Mouse (Mus musculus) kidney, postnatal 0 days (tissue): Measurements from ENCODE around the gene Gm12185. TPM values are rescaled to one million over a fixed set of nuclear protein-coding genes. Genes with fewer than 3 reads are reported as not detected.
"Not testable (repeated sequence)": the region's sequence is repeated elsewhere in the genome, so short reads cannot be mapped to it uniquely, and the experiment has no call there.

Source experiments
- ATAC-seq: fragments of 200-750 bp; cut with Nextera tagmentation; replicated peaks from 2 replicates; pipeline ENCODE4 v1.8.0; 2017; ENCODE audit warnings: low read depth, moderate number of reproducible peaks, moderate TSS enrichment, moderate library complexity; ENCODE audit not compliant: low FRiP score
- DNase-seq: peaks from one replicate; pipeline ENCODE4 v3.0.0-alpha.2; 2016; ENCODE audit warnings: low spot score
- H3K27ac ChIP-seq: fragments of 300-500 bp; sonication (generic); 2 replicates; pipeline ENCODE4 v1.5.1; 2014; ENCODE audit warnings: mild to moderate bottlenecking
- H3K27me3 ChIP-seq: fragments of 300-500 bp; sonication (generic); 2 replicates; pipeline ENCODE4 v1.6.1; 2014; ENCODE audit warnings: low read length, mixed read lengths; ENCODE audit not compliant: insufficient read depth
- H3K36me3 ChIP-seq: fragments of 300-500 bp; sonication (generic); 2 replicates; pipeline ENCODE4 v1.6.1; 2014; ENCODE audit warnings: low read length, mixed read lengths; ENCODE audit not compliant: insufficient read depth
- H3K4me1 ChIP-seq: fragments of 300-500 bp; sonication (generic); replicated peaks from 2 replicates; pipeline ENCODE4 v1.6.1; 2014; ENCODE audit warnings: antibody characterized with exemption, low read length, mixed read lengths; ENCODE audit not compliant: insufficient read depth
- H3K4me2 ChIP-seq: fragments of 300-500 bp; sonication (generic); 2 replicates; pipeline ENCODE4 v1.6.1; 2014; ENCODE audit warnings: mild to moderate bottlenecking, low read length, moderate library complexity, mixed read lengths
- H3K4me3 ChIP-seq: fragments of 300-500 bp; sonication (generic); replicated peaks from 2 replicates; pipeline ENCODE4 v1.5.1; 2014; ENCODE audit warnings: low read depth, low read length
- H3K9ac ChIP-seq: fragments of 300-500 bp; sonication (generic); 2 replicates; pipeline ENCODE4 v1.6.1; 2014; ENCODE audit warnings: low read depth, low read length
- H3K9me3 ChIP-seq: fragments of 300-500 bp; sonication (generic); replicated peaks from 2 replicates; pipeline ENCODE4 v1.6.1; 2016; ENCODE audit warnings: low read length, inconsistent platforms, mixed read lengths
- CTCF ChIP-seq: IDR thresholded peaks from 2 replicates; pipeline ENCODE4 v1.5.1; 2016; ENCODE audit warnings: antibody characterized with exemption, low read depth, mild to moderate bottlenecking, moderate library complexity
- WGBS: fragments of 180-500 bp; shearing (Covaris S2); extraction: QIAGEN DNeasy Blood & Tissue Kit; methylation state at CpG from one replicate; pipeline ENCODE4 v1.1.7; 2014; 5-methylcytosine and 5-hydroxymethylcytosine counted together
- polyA plus RNA-seq: library from polyadenylated mRNA; unstranded; fragments of >200 nt; fragmentation: Nextera tagmentation; extraction: Ambion mirVana; gene quantifications from 2 replicates; pipeline ENCODE4 v1.2.1, GENCODE M21; 2015

Gm12185 gene
- polyA plus RNA-seq, 1 experiment from 2014 or later: not detected

DNA sequence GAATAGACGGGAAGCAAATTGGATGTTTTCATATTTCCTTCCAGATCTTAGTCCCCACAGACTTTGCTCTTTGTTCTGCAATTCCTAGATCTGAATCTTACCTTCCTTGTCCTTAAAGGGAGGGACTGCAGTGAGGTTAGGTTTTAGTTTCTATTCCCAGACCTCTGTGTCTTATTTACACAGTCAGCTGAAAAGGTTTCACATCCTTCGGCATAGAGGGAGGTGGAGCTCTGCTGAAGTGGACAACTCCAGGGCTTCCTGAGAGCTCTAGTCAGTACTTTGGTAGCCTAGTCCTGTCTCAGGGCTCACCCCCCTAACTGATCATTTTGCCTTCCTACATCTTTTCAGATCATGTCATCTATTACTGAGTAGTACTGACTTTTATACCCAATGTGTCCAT lies 90.0 kb downstream of the Gm12185 start, which contains the start of gene Gm5431:
TSS of gene Gm5431 (minus strand) at position 194 of the 400 bp plus-strand sequence.
- Histone ChIP-seq H3K27ac (no peak within 1 kb of the TSS), H3K36me3 (no peaks in the 10 kb centered on the region), H3K9me3 (no peaks in the 10 kb centered on the region), H3K4me3 (no peak within 1 kb of the TSS), H3K4me1 (no peaks in the 10 kb centered on the region), H3K4me2 (no peak within 1 kb of the TSS), H3K27me3 (no peaks in the 10 kb centered on the region), H3K9ac (no peak within 1 kb of the TSS)
- TF ChIP-seq CTCF: no peak
- DNase-seq (peak; percentile 10), ATAC-seq (no peak)
- WGBS: 63% methylated on average over 2 of the region's 2 CpGs

DNA sequence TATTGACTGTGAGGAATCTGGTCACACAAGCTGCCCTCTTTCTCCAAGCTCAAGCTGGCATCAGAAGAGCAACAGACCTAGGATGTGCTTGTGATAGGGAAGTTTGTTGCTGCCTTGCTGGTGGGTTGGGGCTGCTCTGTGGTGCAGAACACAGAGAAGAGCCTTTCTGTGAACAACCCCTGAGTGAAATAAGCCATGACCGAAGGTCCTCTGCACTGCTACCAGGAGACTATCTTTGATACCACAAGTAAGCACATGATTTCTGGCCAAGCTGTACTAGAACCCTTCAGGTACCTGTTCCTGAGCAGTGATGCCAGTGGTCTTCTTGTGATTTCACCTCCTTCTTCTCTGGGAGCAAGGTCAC lies 90.5 kb downstream of the Gm12185 start:
- not testable (repeated sequence) for DNase-seq, H3K27ac ChIP-seq, H3K9me3 ChIP-seq, H3K4me3 ChIP-seq, H3K36me3 ChIP-seq, ATAC-seq, H3K4me1 ChIP-seq, H3K4me2 ChIP-seq, H3K9ac ChIP-seq, H3K27me3 ChIP-seq
- whole genome bisulfite sequencing: 89% methylated on average over 1 of the region's 1 CpGs

DNA sequence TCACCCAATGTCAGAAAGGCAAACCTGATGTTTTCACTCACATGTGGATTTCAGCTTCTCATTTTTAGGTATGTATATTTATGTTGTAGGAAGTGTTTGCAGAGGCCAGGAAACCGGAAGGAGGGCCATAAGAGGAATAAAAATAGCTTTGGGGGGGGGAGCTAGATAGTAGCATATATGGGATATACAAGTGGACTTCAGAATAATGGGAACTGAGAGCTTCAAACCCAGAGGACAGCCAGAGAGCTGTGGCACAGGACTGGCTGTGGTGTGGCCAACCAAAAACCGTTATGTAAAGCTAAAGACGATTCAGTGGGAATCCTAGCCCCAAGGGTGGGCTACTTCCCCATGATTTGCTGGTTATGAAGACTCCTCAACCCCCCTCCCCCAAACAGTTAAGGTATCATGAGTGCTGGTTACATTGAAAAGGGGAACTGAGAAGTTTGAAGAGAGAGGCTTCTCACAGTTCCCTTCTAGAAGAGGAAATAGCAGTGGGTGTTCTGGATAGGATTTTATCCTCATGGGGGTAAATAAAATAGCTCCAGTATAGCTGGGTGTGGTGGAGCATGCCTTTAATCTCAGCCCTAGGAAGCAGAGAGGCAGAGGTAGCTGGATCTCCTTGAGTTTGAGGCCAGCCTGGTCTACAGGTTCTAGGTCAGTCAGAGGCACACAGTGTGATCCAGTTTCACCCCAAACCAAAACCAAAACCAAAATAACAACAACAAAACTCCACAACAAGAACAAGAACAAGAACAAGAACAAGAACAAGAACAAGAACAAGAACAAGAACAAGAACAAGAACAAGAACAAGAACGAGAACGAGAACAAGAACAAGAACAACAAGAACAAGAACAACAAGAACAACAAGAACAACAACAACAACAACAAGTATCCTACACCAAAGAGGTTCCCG lies 91.1 kb downstream of the Gm12185 start:
- H3K4me3 ChIP-seq, H3K36me3 ChIP-seq, ATAC-seq, DNase-seq, H3K9ac ChIP-seq, H3K4me1 ChIP-seq, H3K4me2 ChIP-seq, H3K27ac ChIP-seq, H3K27me3 ChIP-seq, H3K9me3 ChIP-seq: not testable (repeated sequence)
- 80% methylated on average over 6 of the region's 6 CpGs for WGBS

DNA sequence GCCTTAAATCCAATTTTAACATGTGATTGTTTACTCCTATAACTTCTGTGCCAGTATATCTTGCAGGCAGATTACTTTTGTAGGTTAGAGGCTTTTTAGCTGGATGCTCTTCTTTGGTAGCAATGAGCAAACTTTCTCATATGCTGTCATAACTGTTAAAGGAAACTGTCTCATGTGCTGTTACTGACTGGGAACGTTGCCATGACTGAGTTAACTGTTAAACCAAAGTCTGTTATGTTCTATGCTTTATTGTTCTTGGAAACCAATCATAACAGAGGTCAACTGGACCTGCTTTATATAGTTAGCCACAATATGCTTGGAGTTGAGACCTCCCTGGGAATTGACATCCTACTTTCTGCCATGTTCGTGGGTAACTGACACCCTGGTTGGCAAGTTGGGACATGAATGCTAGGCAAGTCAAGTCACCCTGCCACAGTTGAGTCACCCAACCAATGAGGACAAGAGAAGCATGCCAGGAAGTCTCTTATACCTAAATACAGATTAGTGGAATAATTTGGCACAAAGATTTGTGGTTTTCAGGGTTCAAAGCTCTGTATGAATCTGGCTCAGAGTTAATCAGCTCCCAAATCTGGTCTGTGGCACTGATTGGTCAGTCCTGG lies 93.1 kb downstream of the Gm12185 start:
- TF ChIP-seq CTCF: no peak
- no peak overlapping the region for H3K27ac ChIP-seq
- no peak overlapping the region for H3K4me3 ChIP-seq
- no peaks in the 10 kb centered on the region for H3K4me1 ChIP-seq
- H3K9ac ChIP-seq: no peak overlapping the region
- ATAC-seq: no peak
- H3K9me3 ChIP-seq: no peaks in the 10 kb centered on the region
- no peak overlapping the region for H3K4me2 ChIP-seq
- peak; percentile 11 for DNase-seq
- 57% methylated on average over 2 of the region's 2 CpGs for WGBS
- no peaks in the 10 kb centered on the region for H3K36me3 ChIP-seq
- H3K27me3 ChIP-seq: no peaks in the 10 kb centered on the region

DNA sequence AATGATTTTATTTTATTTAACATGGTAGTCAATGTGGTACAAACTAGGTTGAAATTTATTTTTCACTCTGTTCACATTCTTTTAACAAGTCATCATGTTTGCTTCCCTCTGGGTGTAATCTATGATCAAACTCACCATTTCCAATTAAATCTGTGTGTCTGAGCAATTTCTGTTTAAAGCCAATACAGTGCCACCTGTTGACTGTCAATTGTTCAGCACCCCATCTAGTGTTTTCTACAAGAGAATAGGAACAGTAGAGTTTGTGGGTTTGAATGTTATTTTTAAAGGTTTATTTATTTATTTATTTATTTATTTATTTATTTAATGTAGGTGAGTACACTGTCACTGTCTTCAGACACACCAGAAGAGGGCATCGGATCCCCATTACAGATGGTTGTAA lies 115.3 kb downstream of the Gm12185 start:
- no peak for ATAC-seq
- Histone ChIP-seq H3K4me1 (peaks cover 5% of the 10 kb centered on the region), H3K27ac (no peak overlapping the region), H3K9me3 (no peaks in the 10 kb centered on the region), H3K4me3 (no peak overlapping the region), H3K4me2 (no peak overlapping the region), H3K36me3 (no peaks in the 10 kb centered on the region), H3K9ac (no peak overlapping the region), H3K27me3 (no peaks in the 10 kb centered on the region)
- WGBS: 86% methylated on average over 1 of the region's 1 CpGs
- peak; percentile 38 for TF ChIP-seq CTCF
- no peak for DNase-seq

DNA sequence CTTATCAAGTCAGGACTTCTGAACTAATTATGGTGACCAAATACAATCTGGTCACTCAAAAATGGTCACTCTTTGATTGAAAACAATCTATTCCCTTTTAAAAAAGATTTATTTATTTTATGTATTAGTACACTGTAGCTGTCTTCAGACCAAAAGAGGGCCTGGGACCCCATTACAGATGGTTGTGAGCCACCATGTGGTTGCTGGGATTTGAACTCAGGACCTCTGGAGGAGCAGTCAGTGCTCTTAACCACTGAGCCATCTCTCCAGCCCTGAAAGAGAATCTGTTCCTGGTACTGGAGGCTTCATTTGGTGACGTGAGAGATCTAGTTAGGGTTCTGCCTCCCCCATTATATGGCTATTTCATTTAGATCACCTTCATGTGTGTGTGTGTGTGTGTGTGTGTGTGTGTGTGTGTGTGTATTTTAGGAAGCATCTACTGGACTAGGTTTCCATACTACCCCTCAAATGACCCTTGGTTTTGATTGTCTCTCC lies 116.6 kb downstream of the Gm12185 start:
- not testable (repeated sequence) for H3K9ac ChIP-seq, DNase-seq, H3K4me3 ChIP-seq, H3K36me3 ChIP-seq, ATAC-seq, H3K4me2 ChIP-seq, H3K9me3 ChIP-seq, H3K27me3 ChIP-seq, H3K4me1 ChIP-seq, H3K27ac ChIP-seq
- 73% methylated on average over 1 of the region's 1 CpGs for WGBS
